Mouse (Mus musculus): ENCODE measurements around the gene Olfr981. TPM values are rescaled to one million over a fixed set of nuclear protein-coding genes. Genes with fewer than 3 reads are reported as not detected.
"Not testable (repeated sequence)": the region's sequence is repeated elsewhere in the genome, so short reads cannot be mapped to it uniquely, and the experiment has no call there.

Olfr981 gene
- not detected for total RNA-seq (2021)

DNA sequence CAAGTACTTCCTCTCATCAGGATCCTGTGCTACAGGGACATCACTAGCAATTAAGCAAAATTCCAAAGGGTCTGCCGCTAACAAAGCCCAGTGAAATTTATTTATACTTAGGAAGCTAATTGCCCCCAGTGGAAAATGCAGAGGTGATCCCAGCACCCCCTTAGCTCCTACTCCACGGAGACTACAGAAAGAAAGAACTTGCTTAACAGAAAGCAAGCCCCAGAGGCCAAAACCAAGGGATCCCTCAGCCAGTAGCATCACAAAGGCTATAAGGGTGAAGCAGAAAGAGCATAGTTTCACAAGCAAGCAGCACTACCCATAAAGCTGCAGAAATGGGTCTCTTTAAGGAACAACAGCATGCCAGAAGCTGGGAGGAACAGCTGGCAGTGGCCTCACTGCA is at the start of gene Olfr981:
Olfr981 (plus strand) TSS at position 301 of the 400 bp plus-strand sequence.
- DNase-seq (ENCODE audit: low spot score in 2 of 2): no peak
- intact Hi-C loops (cut with DNase I): no loop called here

- DNase-seq (ENCODE audit: low spot score in 2 of 2); intact Hi-C loops (cut with DNase I): not testable (repeated sequence)
Measured at GRCm38 (mm10) chr9:39976581-39977145, 44.6 kb upstream of the Olfr981 start.

DNA sequence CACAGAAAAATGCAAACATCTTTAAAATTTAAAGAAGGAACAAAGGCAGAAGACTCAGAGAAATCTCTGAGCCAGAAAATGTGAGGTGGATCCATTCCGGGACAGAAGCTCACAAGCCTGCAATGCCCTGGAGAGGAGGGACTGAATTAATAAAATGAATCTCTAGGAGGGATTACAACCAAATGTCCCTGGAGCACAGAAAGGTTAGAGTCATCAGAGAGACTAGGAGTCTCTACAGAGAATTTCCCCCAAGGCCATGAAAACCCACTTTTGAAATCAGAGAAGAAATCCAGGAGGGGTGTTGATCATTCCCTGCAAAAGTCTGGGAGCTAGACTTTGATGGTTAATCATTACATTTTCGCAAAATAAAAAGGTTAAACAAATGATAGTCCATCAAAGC is 29.5 kb upstream of the Olfr981 start, which contains the start of gene Olfr978:
Olfr978 (plus strand) TSS at position 301 of the 400 bp plus-strand sequence.
- DNase-seq (ENCODE audit: low spot score in 2 of 2): no peak
- intact Hi-C loops (cut with DNase I): no loop called here

- no peak for DNase-seq (ENCODE audit: low spot score in 2 of 2)
- intact Hi-C loops (cut with DNase I): no loop called here
Measured at GRCm38 (mm10) chr9:40003365-40003764, 17.9 kb upstream of the Olfr981 start, which contains the start of gene Olfr979. Gene Olfr979, minus strand, starts transcription at chr9:40003465.

DNA sequence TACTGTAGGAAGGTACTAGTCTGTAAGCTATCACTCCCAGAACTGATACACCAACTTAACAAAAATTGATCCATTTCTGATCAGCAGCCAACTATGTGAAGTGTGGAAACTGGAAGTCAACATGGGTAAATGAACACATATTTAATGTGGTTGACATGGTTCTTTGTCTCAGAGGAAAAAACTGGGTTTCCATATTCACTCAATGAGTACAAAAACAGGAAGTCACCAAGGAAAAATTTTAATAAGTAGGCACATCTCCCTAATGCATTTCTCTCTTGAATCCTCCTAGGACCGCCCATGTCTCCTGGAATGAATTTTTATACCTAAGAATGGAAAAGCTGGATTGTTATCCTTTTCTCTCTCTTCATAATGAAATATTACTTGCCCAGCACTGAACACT is 11.8 kb upstream of the Olfr981 start, which contains the start of gene Olfr980:
Olfr980 (minus strand) TSS at position 101 of the 400 bp plus-strand sequence.
- DNase-seq (ENCODE audit: low spot score in 2 of 2): no peak
- intact Hi-C loops (cut with DNase I): no loop called here

DNA sequence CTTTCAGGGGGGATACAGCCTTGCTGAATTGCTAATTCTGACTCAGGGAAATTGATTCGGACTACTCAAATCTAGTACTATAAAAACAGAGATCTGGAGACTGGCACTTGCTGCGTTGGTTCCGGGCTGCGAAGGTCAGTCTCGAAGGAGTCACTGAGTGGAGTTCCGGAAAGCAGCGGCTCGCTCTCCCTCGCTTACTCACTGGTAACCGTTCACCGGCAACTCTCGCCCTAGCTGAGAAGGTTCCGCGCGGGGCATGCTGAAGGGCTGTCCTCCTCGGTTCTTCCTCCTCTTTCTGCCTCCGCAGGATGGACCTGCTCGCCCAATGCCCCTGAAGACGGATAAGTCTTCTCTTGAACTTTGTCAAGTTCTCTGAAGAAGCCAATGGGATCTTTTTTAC is 28.9 kb downstream of the Olfr981 start:
- intact Hi-C loops (cut with DNase I): no loop called here
- DNase-seq (ENCODE audit: low spot score in 2 of 2): no peak

DNA sequence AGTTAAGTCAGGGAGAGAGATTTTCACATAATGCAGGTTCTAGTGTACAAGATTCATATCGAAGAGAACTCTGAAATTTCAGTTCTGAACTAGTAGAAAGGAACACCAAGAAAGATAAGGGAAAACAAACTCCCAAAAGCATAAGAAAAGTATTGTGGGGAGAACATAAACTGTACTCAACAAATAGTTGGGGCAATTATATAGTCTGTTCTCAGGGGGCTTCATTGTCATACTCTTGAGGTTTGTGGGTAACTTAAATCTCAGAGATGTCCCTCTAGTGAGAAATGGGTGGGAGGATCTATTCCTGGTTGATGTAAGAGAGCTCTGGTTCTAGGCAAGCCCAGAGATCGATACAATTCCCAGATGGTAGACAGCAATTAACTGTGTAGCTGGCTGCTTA is 52.3 kb downstream of the Olfr981 start, which contains the start of gene Olfr982:
Olfr982 (plus strand) TSS at position 301 of the 400 bp plus-strand sequence.
- intact Hi-C loops (cut with DNase I): no loop called here
- no peak for DNase-seq (ENCODE audit: low spot score in 2 of 2)

Other genes starting within 250 kb of the Olfr981 start
- gene Olfr968, start 238.2 kb upstream of the Olfr981 start, total RNA-seq (2021): not detected
- gene Olfr969, start 230.5 kb upstream of the Olfr981 start, total RNA-seq (2021): not detected
- gene Olfr970, start 212.6 kb upstream of the Olfr981 start, total RNA-seq (2021): not detected
- not detected for gene Olfr971, start 184.6 kb upstream of the Olfr981 start, total RNA-seq (2021)
- gene Olfr972, start 155.0 kb upstream of the Olfr981 start, total RNA-seq (2021): not detected
- not detected for gene Olfr229, start 114.1 kb upstream of the Olfr981 start, total RNA-seq (2021)
- not detected for gene Olfr974, start 84.0 kb upstream of the Olfr981 start, total RNA-seq (2021)
- not detected for gene Olfr975, start 69.4 kb upstream of the Olfr981 start, total RNA-seq (2021)
- not detected for gene Olfr976, start 60.3 kb upstream of the Olfr981 start, total RNA-seq (2021)
- gene Olfr978, start 29.4 kb upstream of the Olfr981 start, total RNA-seq (2021): not detected
- not detected for gene Olfr979, start 18.0 kb upstream of the Olfr981 start, total RNA-seq (2021)
- gene Olfr980, start 11.9 kb upstream of the Olfr981 start, total RNA-seq (2021): not detected
- not detected for gene Olfr982, start 52.4 kb downstream of the Olfr981 start, total RNA-seq (2021)
- not detected for gene Olfr983, start 72.1 kb downstream of the Olfr981 start, total RNA-seq (2021)
- gene Olfr984, start 92.7 kb downstream of the Olfr981 start, total RNA-seq (2021): not detected
- not detected for gene Olfr985, start 108.7 kb downstream of the Olfr981 start, total RNA-seq (2021)
- not detected for gene Tmem225, start 126.7 kb downstream of the Olfr981 start, total RNA-seq (2021)
- not detected for gene Olfr986, start 159.5 kb downstream of the Olfr981 start, total RNA-seq (2021)
- 1 to 10 TPM; 2.9 to 3.1 TPM for gene Zfp202, start 170.9 kb downstream of the Olfr981 start, total RNA-seq (2021)
- 100 to 1,000 TPM; 103 to 113 TPM for gene Scn3b, start 247.8 kb downstream of the Olfr981 start, total RNA-seq (2021)

All from left cerebral cortex, postnatal 36 days (tissue).